Mouse (Mus musculus) erythroid progenitor cell, adult 5-6 weeks (primary cell): ENCODE results near the gene Ctrl. TPM values are rescaled to one million over a fixed set of nuclear protein-coding genes. Genes with fewer than 3 reads are reported as not detected.
"Not testable (repeated sequence)": the region's sequence is repeated elsewhere in the genome, so short reads cannot be mapped to it uniquely, and the experiment has no call there.

Experiments
- ATAC-seq: replicated peaks from 2 replicates; pipeline ENCODE4 v1.8.0; 2016; ENCODE audit warnings: moderate number of reproducible peaks, mild to moderate bottlenecking, moderate TSS enrichment, inconsistent platforms; ENCODE audit not compliant: poor library complexity, low FRiP score, severe bottlenecking
- total RNA-seq, 2 experiments: library from RNA; stranded (forward) in 1 of 2; stranded (reverse) in 1 of 2; fragments of 150-400 nt in 1 of 2; fragments of 186-747, 209-891 nt in 1 of 2; gene quantifications; 2 replicates each; pipeline versions ENCODE4 v1.2.3 to v1.2.4; 2015 to 2017; ENCODE audit warnings: low replicate concordance in 2 of 2

The Ctrl gene
- total RNA-seq (2015; ENCODE audit: low replicate concordance) (not detected in 2 replicates), total RNA-seq (2017; ENCODE audit: low replicate concordance) (not detected in 2 replicates)

GRCm38 (mm10) chr8:105933762-105934161 is at the start of gene Ctrl:
Gene Ctrl, minus strand, starts transcription at chr8:105933862.
- no peak for ATAC-seq

- not testable (repeated sequence) for ATAC-seq
Observed at GRCm38 (mm10) chr8:105983406-105983805, 49.7 kb upstream of the Ctrl start.

GRCm38 (mm10) chr8:105981146-105981545 is 47.5 kb upstream of the Ctrl start:
- no peak for ATAC-seq

- no peak for ATAC-seq
Observed at GRCm38 (mm10) chr8:105979325-105979724, 45.7 kb upstream of the Ctrl start, which contains the start of gene Dpep3. Gene Dpep3, minus strand, starts transcription at chr8:105979429.

- no peak for ATAC-seq
Observed at GRCm38 (mm10) chr8:105975363-105975762, 41.7 kb upstream of the Ctrl start.

- no peak for ATAC-seq
Observed at GRCm38 (mm10) chr8:105971019-105971720, 37.5 kb upstream of the Ctrl start.

GRCm38 (mm10) chr8:105969367-105969766 is 35.7 kb upstream of the Ctrl start:
- ATAC-seq: no peak

GRCm38 (mm10) chr8:105966692-105967311 is 33.1 kb upstream of the Ctrl start:
- ATAC-seq: peak; percentile 62

- ATAC-seq: peak; percentile 48
Observed at GRCm38 (mm10) chr8:105965905-105966341, 32.3 kb upstream of the Ctrl start, which contains the start of gene Slc12a4. Gene Slc12a4, minus strand, starts transcription at chr8:105966097.

GRCm38 (mm10) chr8:105965266-105965904 is 31.7 kb upstream of the Ctrl start:
- peak; percentile 36; the same call in 1 of the 2 replicates for ATAC-seq

GRCm38 (mm10) chr8:105964506-105965265 is 31.0 kb upstream of the Ctrl start:
- no peak for ATAC-seq

- ATAC-seq: no peak
Observed at GRCm38 (mm10) chr8:105961536-105961935, 27.9 kb upstream of the Ctrl start.

- ATAC-seq: peak; percentile 44
Observed at GRCm38 (mm10) chr8:105961101-105961500, 27.4 kb upstream of the Ctrl start.

GRCm38 (mm10) chr8:105959350-105959749 is 25.7 kb upstream of the Ctrl start:
- no peak for ATAC-seq

GRCm38 (mm10) chr8:105957813-105958212 is 24.2 kb upstream of the Ctrl start:
- ATAC-seq: no peak

GRCm38 (mm10) chr8:105956556-105956955 is 22.9 kb upstream of the Ctrl start:
- no peak for ATAC-seq

- no peak for ATAC-seq
Observed at GRCm38 (mm10) chr8:105951057-105951659, 17.5 kb upstream of the Ctrl start.

GRCm38 (mm10) chr8:105949350-105949749 is 15.7 kb upstream of the Ctrl start:
- ATAC-seq: no peak

GRCm38 (mm10) chr8:105943321-105943739 is 9.7 kb upstream of the Ctrl start, which contains the start of gene Lcat:
Gene Lcat, minus strand, starts transcription at chr8:105943382.
- no peak for ATAC-seq
